Mouse (Mus musculus): Measurements from ENCODE around the gene Rbfox1.

DNA sequence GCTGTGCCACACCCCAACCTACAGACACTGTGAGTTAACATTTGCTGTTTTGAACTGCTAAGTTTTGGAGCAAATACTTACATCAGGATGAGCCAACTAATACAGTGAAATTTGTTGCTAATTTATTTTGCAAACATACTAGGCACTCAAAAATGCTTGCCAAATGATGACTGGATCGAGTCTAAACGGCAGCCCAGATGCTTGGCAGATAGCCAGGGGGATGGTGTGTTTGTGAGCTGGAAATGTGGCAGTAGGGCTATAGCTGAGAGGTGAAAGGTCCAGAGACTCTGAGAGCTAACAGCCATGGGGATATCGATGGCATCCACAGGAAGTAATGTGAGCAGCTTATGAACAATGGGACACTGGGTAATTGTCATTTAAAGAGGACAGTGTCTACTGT is 14.8 kb upstream of the Rbfox1 start:
- no peak for TF ChIP-seq POLR2A (IDR thresholded peaks at IDR 0.05; ENCODE audit: extremely low read depth, insufficient read depth, low read length)
- no peak for TF ChIP-seq CTCF (IDR thresholded peaks at IDR 0.05; ENCODE audit: low read depth, low read length)
